Mouse (Mus musculus): ENCODE data around the gene Mmp20.

The Mmp20 gene

GRCm38 (mm10) chr9:7627931-7628330 lies at the start of gene Mmp20:
Gene Mmp20, plus strand, starts transcription at chr9:7628231.
- in situ Hi-C loops (cut with MboI; ENCODE audit: low sequenced_read_pairs), result no loop called here

GRCm38 (mm10) chr9:7590063-7590462 lies 38.0 kb upstream of the Mmp20 start:
- in situ Hi-C loops (cut with MboI; ENCODE audit: low sequenced_read_pairs), result no loop called here

GRCm38 (mm10) chr9:7593272-7593812 lies 34.7 kb upstream of the Mmp20 start:
- in situ Hi-C loops (cut with MboI; ENCODE audit: low sequenced_read_pairs), result no loop called here

- in situ Hi-C loops (cut with MboI; ENCODE audit: low sequenced_read_pairs), result loop anchor here (5.0 kb wide), 1 partner anchor 383 kb away; no protein-coding TSS in a partner anchor
Measured at GRCm38 (mm10) chr9:7594816-7595540, 33.1 kb upstream of the Mmp20 start.

- in situ Hi-C loops (cut with MboI; ENCODE audit: low sequenced_read_pairs), result no loop called here
Measured at GRCm38 (mm10) chr9:7602982-7603742, 24.9 kb upstream of the Mmp20 start.

GRCm38 (mm10) chr9:7604005-7604404 lies 24.0 kb upstream of the Mmp20 start:
- in situ Hi-C loops (cut with MboI; ENCODE audit: low sequenced_read_pairs), result no loop called here

- in situ Hi-C loops (cut with MboI; ENCODE audit: low sequenced_read_pairs), result no loop called here
Measured at GRCm38 (mm10) chr9:7605638-7606037, 22.4 kb upstream of the Mmp20 start.

- in situ Hi-C loops (cut with MboI; ENCODE audit: low sequenced_read_pairs), result no loop called here
Measured at GRCm38 (mm10) chr9:7622582-7622981, 5.4 kb upstream of the Mmp20 start.

- in situ Hi-C loops (cut with MboI; ENCODE audit: low sequenced_read_pairs), result no loop called here
Measured at GRCm38 (mm10) chr9:7633936-7634335, 5.9 kb downstream of the Mmp20 start.

GRCm38 (mm10) chr9:7647901-7648300 lies 19.9 kb downstream of the Mmp20 start:
- in situ Hi-C loops (cut with MboI; ENCODE audit: low sequenced_read_pairs), result no loop called here

- in situ Hi-C loops (cut with MboI; ENCODE audit: low sequenced_read_pairs), result no loop called here
Measured at GRCm38 (mm10) chr9:7650397-7651180, 22.6 kb downstream of the Mmp20 start.

GRCm38 (mm10) chr9:7652351-7653085 lies 24.5 kb downstream of the Mmp20 start:
- in situ Hi-C loops (cut with MboI; ENCODE audit: low sequenced_read_pairs), result no loop called here

GRCm38 (mm10) chr9:7657946-7658345 lies 29.9 kb downstream of the Mmp20 start:
- in situ Hi-C loops (cut with MboI; ENCODE audit: low sequenced_read_pairs), result no loop called here

GRCm38 (mm10) chr9:7659469-7660020 lies 31.5 kb downstream of the Mmp20 start:
- in situ Hi-C loops (cut with MboI; ENCODE audit: low sequenced_read_pairs), result no loop called here

GRCm38 (mm10) chr9:7661371-7661770 lies 33.3 kb downstream of the Mmp20 start:
- in situ Hi-C loops (cut with MboI; ENCODE audit: low sequenced_read_pairs), result no loop called here

GRCm38 (mm10) chr9:7669674-7670073 lies 41.6 kb downstream of the Mmp20 start:
- in situ Hi-C loops (cut with MboI; ENCODE audit: low sequenced_read_pairs), result no loop called here

GRCm38 (mm10) chr9:7672985-7673384 lies 45.0 kb downstream of the Mmp20 start:
- in situ Hi-C loops (cut with MboI; ENCODE audit: low sequenced_read_pairs), result no loop called here

- in situ Hi-C loops (cut with MboI; ENCODE audit: low sequenced_read_pairs), result no loop called here
Measured at GRCm38 (mm10) chr9:7678154-7678837, 50.3 kb downstream of the Mmp20 start.

- in situ Hi-C loops (cut with MboI; ENCODE audit: low sequenced_read_pairs), result no loop called here
Measured at GRCm38 (mm10) chr9:7682081-7682618, 54.1 kb downstream of the Mmp20 start.
